Mouse (Mus musculus) gastrocnemius, postnatal 14 days (tissue): ENCODE results near the gene Myo15b. TPM values are rescaled to one million over a fixed set of nuclear protein-coding genes. Genes with fewer than 3 reads are reported as not detected.

Experiments
- DNase-seq: peaks from one replicate; pipeline ENCODE4 v3.0.0; 2021; ENCODE audit warnings: mixed read lengths
- intact Hi-C: fragments of 180-260 bp; cut with DNase I; formaldehyde crosslinking; loops from one replicate; pipeline ENCODE4 v1.15.1; 2025; ENCODE audit warnings: low total_unique reads
- total RNA-seq, 2 experiments: library from RNA; stranded (reverse); gene quantifications; 2 replicates each; pipeline ENCODE4 v1.2.3; 2021

Gene Myo15b
- total RNA-seq, 2 experiments from 2014 or later: 0.09 TPM; not detected in 1

GRCm38 (mm10) chr11:115920110-115920818 lies 62.1 kb downstream of the Myo15b start:
- intact Hi-C loops: loop anchor here (2.0 kb wide), 1 partner anchor 25 kb away; no protein-coding TSS in a partner anchor
- DNase-seq: no peak

GRCm38 (mm10) chr11:115921986-115922385 lies 63.8 kb downstream of the Myo15b start:
- DNase-seq: no peak
- intact Hi-C loops: loop anchor here (2.0 kb wide), 1 partner anchor 27 kb away; no protein-coding TSS in a partner anchor

- intact Hi-C loops: no loop called here
- DNase-seq: no peak
Measured at GRCm38 (mm10) chr11:115929031-115929430, 70.8 kb downstream of the Myo15b start.

- intact Hi-C loops: no loop called here
- DNase-seq: no peak
Measured at GRCm38 (mm10) chr11:115929818-115930217, 71.6 kb downstream of the Myo15b start.

- intact Hi-C loops: no loop called here
- DNase-seq: no peak
Measured at GRCm38 (mm10) chr11:115931235-115931634, 73.0 kb downstream of the Myo15b start.

- intact Hi-C loops: no loop called here
Measured at GRCm38 (mm10) chr11:115933108-115933746, 75.0 kb downstream of the Myo15b start, which contains the start of the genes Sap30bp and Recql5. TSS of gene Sap30bp (plus strand) at chr11:115933282. TSS of gene Recql5 (minus strand) at chr11:115933477.

GRCm38 (mm10) chr11:115933747-115934110 lies 75.5 kb downstream of the Myo15b start:
- intact Hi-C loops: no loop called here
- no peak for DNase-seq

More at GRCm38 (mm10) chr11:115933108-115933746, 75.0 kb downstream of the Myo15b start, which contains the start of the genes Sap30bp and Recql5:
- peak; percentile 97 for DNase-seq

GRCm38 (mm10) chr11:115939690-115940329 lies 81.6 kb downstream of the Myo15b start:
- intact Hi-C loops: loop anchor here (2.0 kb wide), 1 partner anchor 61 kb away; no protein-coding TSS in a partner anchor
- DNase-seq: peak; percentile 51

GRCm38 (mm10) chr11:115941980-115942379 lies 83.8 kb downstream of the Myo15b start:
- no peak for DNase-seq
- intact Hi-C loops: no loop called here

Other genes with a start within 250 kb of the Myo15b start
- gene Mif4gd, start 245.4 kb upstream of the Myo15b start, total RNA-seq: 10 to 100 TPM; 35.7 to 42.9 TPM
- 10 to 100 TPM; 40.9 to 45.2 TPM for gene Slc25a19, start 230.1 kb upstream of the Myo15b start, total RNA-seq
- gene Grb2, start 149.8 kb upstream of the Myo15b start, total RNA-seq: 10 to 100 TPM; 76.5 to 93.9 TPM
- 10 to 100 TPM; 52.7 to 61.5 TPM for gene Tmem94, start 93.0 kb upstream of the Myo15b start, total RNA-seq
- 10 to 100 TPM; 18.4 to 20.1 TPM for gene Caskin2, start 44.8 kb upstream of the Myo15b start, total RNA-seq
- 1 to 10 TPM; 5.8 to 7.8 TPM for gene Tsen54, start 43.7 kb upstream of the Myo15b start, total RNA-seq
- 10 to 100 TPM; 11.2 to 11.5 TPM for gene Llgl2, start 34.4 kb upstream of the Myo15b start, total RNA-seq
- 1 to 10 TPM; 2.2 to 2.4 TPM for gene Smim5, start 41.6 kb downstream of the Myo15b start, total RNA-seq
- gene Smim6, start 53.6 kb downstream of the Myo15b start, total RNA-seq: not detected
- 10 to 100 TPM; 13.1 to 15.2 TPM for gene Sap30bp, start 74.9 kb downstream of the Myo15b start, total RNA-seq
- 1 to 10 TPM; 5.7 to 6.3 TPM for gene Recql5, start 75.1 kb downstream of the Myo15b start, total RNA-seq
- gene Itgb4, start 116.3 kb downstream of the Myo15b start, total RNA-seq: 1 to 10 TPM; 1.9 to 6.7 TPM
- 10 to 100 TPM in 1 of 2 experiments, 1 to 10 TPM in 1; 7.2 to 11.3 TPM for gene Galk1, start 154.3 kb downstream of the Myo15b start, total RNA-seq
- gene H3f3b, start 169.6 kb downstream of the Myo15b start, total RNA-seq: 100 to 1,000 TPM; 132 to 170 TPM
- gene Unk, start 171.9 kb downstream of the Myo15b start, total RNA-seq: 1 to 10 TPM; 7.3 to 7.7 TPM
- under 1 TPM; 0.31 to 0.33 TPM for gene Unc13d, start 219.6 kb downstream of the Myo15b start, total RNA-seq
- gene Wbp2, start 228.6 kb downstream of the Myo15b start, total RNA-seq: 10 to 100 TPM; 61.6 to 65.3 TPM